In the genomic region with DNA sequence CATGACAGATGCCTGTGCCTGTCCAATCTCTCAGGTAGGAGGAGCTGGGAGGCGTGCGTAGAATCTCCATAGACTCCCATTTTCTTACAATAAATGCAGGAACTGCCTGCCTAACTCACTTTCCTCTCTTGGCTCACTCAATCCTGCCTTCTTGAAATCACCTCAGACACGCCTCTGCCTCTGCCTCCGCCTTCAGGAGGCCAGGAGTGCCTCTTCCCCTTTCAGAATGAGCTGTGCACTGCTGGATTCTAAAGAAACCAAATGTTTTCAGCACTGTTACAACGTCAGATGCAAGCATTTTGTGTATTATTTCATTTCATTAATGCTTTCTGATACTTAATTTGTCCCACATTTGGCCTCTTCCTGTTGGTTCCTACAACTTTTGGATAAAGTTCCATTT, we compare ENCODE assay signal across 21 mouse cellular contexts. TPM values are rescaled to one million over a fixed set of nuclear protein-coding genes. Genes with fewer than 3 reads are reported as not detected.
DNase-seq lines count a peak whose midpoint lies in the region; ATAC-seq and TF ChIP-seq lines count a peak whose summit lies in the region.
"Had no signal": no experiment of that assay in that cellular context is flagged by ENCODE, and none has a peak within 500 bp of the region (broad histone marks: within the 10 kb centered on the region; RNA-seq: fewer than 3 reads in every experiment).

No protein-coding gene starts in this region.

- no peak for DNase-seq in liver, postnatal 0 days
- no peak for DNase-seq in liver, embryonic 11.5 days (ENCODE audit: low spot score)
- peak; percentile 8 to 15 for DNase-seq in B cell, adult 2 months
- DNase-seq in spleen, postnatal 4 days (ENCODE audit: low spot score in 2 of 2): no peak
- DNase-seq in layer of hippocampus, adult 8-10 months (ENCODE audit: low spot score in 2 of 2): no peak
- DNase-seq: cerebellum, adult 9-10 months; gastrocnemius, postnatal 14 days; heart, adult 2 months; heart, postnatal 36 days; layer of hippocampus, postnatal 36 days; liver; lung, embryonic 14.5 days had no signal

- peak overlapping the region; percentile 7; the same call in 1 of the 2 replicates for H3K4me2 ChIP-seq in liver, postnatal 0 days (ENCODE audit: low read depth, low read length)
- H3K4me2 ChIP-seq in liver, embryonic 11.5 days: no peak overlapping the region
- H3K4me2 ChIP-seq: embryonic facial prominence, embryonic 12.5 days; forebrain, embryonic 13.5 days; hindbrain, embryonic 15.5 days; intestine, embryonic 15.5 days; lung, embryonic 14.5 days; midbrain, embryonic 11.5 days had no signal

- no peak for TF ChIP-seq CTCF in liver, postnatal 0 days (IDR thresholded peaks at IDR 0.05; ENCODE audit: low read depth)
- no peak for TF ChIP-seq CTCF in bone marrow macrophage, adult 2 months (IDR thresholded peaks at IDR 0.05; ENCODE audit: low read depth, low read length)

- H3K4me3 ChIP-seq in liver, postnatal 0 days (ENCODE audit: low read depth, low read length): no peak overlapping the region
- H3K4me3 ChIP-seq in liver, embryonic 11.5 days (ENCODE audit: low read depth, low read length): no peak overlapping the region
- H3K4me3 ChIP-seq in bone marrow macrophage, adult 2 months (ENCODE audit: insufficient read depth, low read length): no peak overlapping the region
- H3K4me3 ChIP-seq: embryonic facial prominence, embryonic 12.5 days; erythroblast, embryonic 14.5 days; forebrain, embryonic 13.5 days; heart, adult 2 months; hindbrain, embryonic 15.5 days; intestine, embryonic 15.5 days had no signal

- H3K4me1 ChIP-seq in liver, postnatal 0 days (ENCODE audit: insufficient read depth): peaks cover 9% of the 10 kb centered on the region
- H3K4me1 ChIP-seq in liver, embryonic 11.5 days (replicated peaks; ENCODE audit: control insufficient read depth, insufficient read depth, low read length): peaks cover 14% of the 10 kb centered on the region; the same call in 1 of the 2 replicates
- H3K4me1 ChIP-seq in bone marrow macrophage, adult 2 months (ENCODE audit: control insufficient read depth, insufficient read depth, low read length): peaks cover 35% of the 10 kb centered on the region

- TF ChIP-seq EP300 in liver, postnatal 0 days (IDR thresholded peaks at IDR 0.05; ENCODE audit: low read depth): no peak

- TF ChIP-seq POLR2A in bone marrow macrophage, adult 2 months (IDR thresholded peaks at IDR 0.05; ENCODE audit: borderline replicate concordance, low read depth, low read length): no peak

- no peaks in the 10 kb centered on the region for H3K9me3 ChIP-seq in liver, postnatal 0 days (ENCODE audit: low read length)
- H3K9me3 ChIP-seq in liver, embryonic 11.5 days (ENCODE audit: control insufficient read depth, low read length): no peaks in the 10 kb centered on the region
- H3K9me3 ChIP-seq: embryonic facial prominence, embryonic 12.5 days; forebrain, embryonic 13.5 days; hindbrain, embryonic 15.5 days; intestine, embryonic 15.5 days had no signal

- H3K27me3 ChIP-seq in liver, postnatal 0 days (ENCODE audit: insufficient read depth, low read length): no peaks in the 10 kb centered on the region
- no peaks in the 10 kb centered on the region for H3K27me3 ChIP-seq in liver, embryonic 11.5 days (replicated peaks; ENCODE audit: control insufficient read depth, insufficient read depth, low read length)
- H3K27me3 ChIP-seq: embryonic facial prominence, embryonic 12.5 days; forebrain, embryonic 13.5 days; hindbrain, embryonic 15.5 days; intestine, embryonic 15.5 days had no signal

- H3K27ac ChIP-seq in liver, postnatal 0 days (ENCODE audit: low read depth): peak overlapping the region; percentile 12; the same call in 1 of the 2 replicates
- H3K27ac ChIP-seq in liver, embryonic 11.5 days (ENCODE audit: low read depth, low read length): no peak overlapping the region
- peak overlapping the region; percentile 41 for H3K27ac ChIP-seq in bone marrow macrophage, adult 2 months (ENCODE audit: insufficient read depth, low read depth, low read length)
- H3K27ac ChIP-seq: embryonic facial prominence, embryonic 12.5 days; forebrain, embryonic 13.5 days; heart, adult 2 months; hindbrain, embryonic 15.5 days; intestine, embryonic 15.5 days had no signal

- no peak overlapping the region for H3K9ac ChIP-seq in liver, postnatal 0 days (replicated peaks)
- no peak overlapping the region for H3K9ac ChIP-seq in liver, embryonic 11.5 days (ENCODE audit: low read depth, low read length)
- H3K9ac ChIP-seq: embryonic facial prominence, embryonic 12.5 days; forebrain, embryonic 13.5 days; hindbrain, embryonic 15.5 days; intestine, embryonic 15.5 days; lung, embryonic 14.5 days had no signal

- WGBS in liver, postnatal 0 days (ENCODE audit: insufficient replicate concordance): 52% methylated on average over 5 of the region's 5 CpGs
- WGBS in liver, embryonic 11.5 days: 71% methylated on average over 5 of the region's 5 CpGs

- H3K36me3 ChIP-seq in liver, postnatal 0 days (replicated peaks; ENCODE audit: insufficient read depth, low read length): no peaks in the 10 kb centered on the region
- no peaks in the 10 kb centered on the region for H3K36me3 ChIP-seq in liver, embryonic 11.5 days (ENCODE audit: control insufficient read depth, insufficient read depth, low read length)
- H3K36me3 ChIP-seq: embryonic facial prominence, embryonic 12.5 days; hindbrain, embryonic 15.5 days; intestine, embryonic 15.5 days had no signal

- no peak for ATAC-seq in liver, postnatal 0 days
- ATAC-seq in liver, embryonic 11.5 days (replicated peaks; ENCODE audit: low FRiP score): no peak
- peak; percentile 76 for ATAC-seq in megakaryocyte progenitor cell, adult 5-6 weeks (replicated peaks; ENCODE audit: poor library complexity)
- ATAC-seq: forebrain, embryonic 13.5 days had no signal

RNA-seq across cellular contexts. Expression of a gene that starts 38.7 kb away (rescaled TPM):
- polyA plus RNA-seq in liver, postnatal 0 days (2015; fragmentation: Nextera tagmentation; extraction: Ambion mirVana): 29.7 and 31.3 TPM in 2 replicates
- 57.8 and 61.5 TPM in 2 replicates for polyA plus RNA-seq in liver, embryonic 11.5 days (2014; fragmentation: Nextera tagmentation; extraction: Ambion mirVana)
- 0.68 and 0.79 TPM in 2 replicates for polyA plus RNA-seq in bone marrow macrophage, adult 2 months (2012; ENCODE audit: insufficient read depth, insufficient read length, missing spikeins)
- total RNA-seq in megakaryocyte progenitor cell, adult 5-6 weeks (2015): 0.20 and 0.71 TPM in 2 replicates
- total RNA-seq in megakaryocyte progenitor cell, adult 5-6 weeks (2017): 0.03 and 0.21 TPM in 2 replicates
- total RNA-seq in layer of hippocampus, adult 8-10 months (2022): not detected
- total RNA-seq: heart, adult 2 months; layer of hippocampus, adult 18-20 months; layer of hippocampus, postnatal 36 days had no signal
- polyA plus RNA-seq: heart, adult 2 months had no signal

Comparison
In these comparisons a context has a peak if more than half of its experiments do, and no peak if none do; other contexts are left out.
1. DNase-seq: peak in B cell, adult 2 months (2 of 2); none in liver, postnatal 0 days (single experiment), liver, embryonic 11.5 days (single experiment), spleen, postnatal 4 days (0 of 2) and layer of hippocampus, adult 8-10 months (0 of 2).
2. RNA of a gene that starts 38.7 kb away (polyA plus RNA-seq): 57.8 to 61.5 TPM in liver, embryonic 11.5 days and 29.7 to 31.3 TPM in liver, postnatal 0 days; 0.68 to 0.79 TPM in bone marrow macrophage, adult 2 months; every median in the first group is over 10 times any median in the second.